Mouse (Mus musculus) G1E (cell line): ENCODE data around the gene Gm11938.

Experiments
- CTCF ChIP-seq: IDR thresholded peaks from 2 replicates; pipeline ENCODE4 v1.5.1; 2012; ENCODE audit warnings: low read depth, low read length, inconsistent platforms, mixed read lengths
- GATA1 ChIP-seq: IDR thresholded peaks from 2 replicates; pipeline ENCODE4 v1.6.1; 2012; ENCODE audit warnings: borderline replicate concordance, low read length, inconsistent platforms, mixed read lengths
- POLR2AphosphoS5 ChIP-seq: IDR thresholded peaks from 2 replicates; pipeline ENCODE4 v1.6.1; 2012; ENCODE audit warnings: low read depth, low read length, inconsistent platforms; ENCODE audit not compliant: insufficient replicate concordance
- TAL1 ChIP-seq: conservative IDR thresholded peaks from 2 replicates; pipeline ENCODE4 v1.6.1; 2012; ENCODE audit warnings: low read depth, low read length, inconsistent platforms, mixed read lengths

DNA sequence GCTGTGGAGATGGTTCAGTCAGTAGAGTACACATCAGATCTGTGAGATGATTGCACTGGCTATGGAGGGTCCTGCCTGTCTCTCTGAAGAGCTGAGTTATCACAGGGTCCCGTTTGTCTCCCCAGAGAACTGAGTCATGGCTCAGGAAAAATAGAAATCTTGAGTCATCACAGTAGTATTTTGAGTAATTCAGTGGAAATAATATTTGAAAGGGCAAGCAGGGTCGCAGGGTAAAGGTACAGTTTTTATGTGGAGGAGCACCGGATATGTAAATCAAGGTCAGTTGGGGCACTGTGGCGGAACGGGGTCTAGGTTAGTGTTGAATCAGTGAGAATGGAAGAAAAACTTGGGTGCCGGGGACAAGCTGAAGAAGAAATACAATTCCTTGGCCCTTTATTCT is 40.5 kb downstream of the Gm11938 start:
- TF ChIP-seq CTCF: no peak
- no peak for TF ChIP-seq POLR2AphosphoS5
- no peak for TF ChIP-seq GATA1
- no peak for TF ChIP-seq TAL1
